Mouse (Mus musculus): ENCODE data around the gene Dnase1l3. TPM values are rescaled to one million over a fixed set of nuclear protein-coding genes. Genes with fewer than 3 reads are reported as not detected.
A peak's percentile ranks its signal among the peaks of the same experiment; 100 is the strongest.

The Dnase1l3 gene
- total RNA-seq (2021) = not detected

GRCm38 (mm10) chr14:7994271-7994767 is at the start of gene Dnase1l3:
TSS of gene Dnase1l3 (minus strand) at chr14:7994573.
- peak in 1 of 2 experiments; percentile 64 for DNase-seq (ENCODE audit: extremely low spot score in 1 of 2, low spot score in 2 of 2)
- intact Hi-C loops (cut with DNase I) = no loop called here

- intact Hi-C loops (cut with DNase I) = loop anchor here (5.0 kb wide), 2 partner anchors 35 to 75 kb away; no protein-coding TSS in a partner anchor
- DNase-seq (ENCODE audit: extremely low spot score in 1 of 2, low spot score in 2 of 2) = no peak
These were observed 48.2 kb upstream of the Dnase1l3 start for GRCm38 (mm10) chr14:8042577-8042976.

GRCm38 (mm10) chr14:8042120-8042519 is 47.7 kb upstream of the Dnase1l3 start:
- DNase-seq (ENCODE audit: extremely low spot score in 1 of 2, low spot score in 2 of 2) = no peak
- intact Hi-C loops (cut with DNase I) = loop anchor here (5.0 kb wide), 2 partner anchors 35 to 75 kb away; no protein-coding TSS in a partner anchor

- no peak for DNase-seq (ENCODE audit: extremely low spot score in 1 of 2, low spot score in 2 of 2)
- intact Hi-C loops (cut with DNase I) = loop anchor here (5.0 kb wide), 2 partner anchors 34 to 74 kb away; no protein-coding TSS in a partner anchor
These were observed 46.7 kb upstream of the Dnase1l3 start for GRCm38 (mm10) chr14:8040911-8041678.

- intact Hi-C loops (cut with DNase I) = loop anchor here (5.0 kb wide), 2 partner anchors 33 to 73 kb away; no protein-coding TSS in a partner anchor
- no peak for DNase-seq (ENCODE audit: extremely low spot score in 1 of 2, low spot score in 2 of 2)
These were observed 45.8 kb upstream of the Dnase1l3 start for GRCm38 (mm10) chr14:8040179-8040578.

GRCm38 (mm10) chr14:8038791-8039448 is 44.5 kb upstream of the Dnase1l3 start:
- DNase-seq (ENCODE audit: extremely low spot score in 1 of 2, low spot score in 2 of 2) = peak in 1 of 2 experiments; percentile 36
- intact Hi-C loops (cut with DNase I) = no loop called here

- DNase-seq (ENCODE audit: extremely low spot score in 1 of 2, low spot score in 2 of 2) = no peak
- intact Hi-C loops (cut with DNase I) = no loop called here
These were observed 43.8 kb upstream of the Dnase1l3 start for GRCm38 (mm10) chr14:8038150-8038549.

GRCm38 (mm10) chr14:8036406-8036805 is 42.0 kb upstream of the Dnase1l3 start:
- DNase-seq (ENCODE audit: extremely low spot score in 1 of 2, low spot score in 2 of 2) = no peak
- intact Hi-C loops (cut with DNase I) = no loop called here

- no peak for DNase-seq (ENCODE audit: extremely low spot score in 1 of 2, low spot score in 2 of 2)
- intact Hi-C loops (cut with DNase I) = no loop called here
These were observed 41.6 kb upstream of the Dnase1l3 start for GRCm38 (mm10) chr14:8035951-8036350.

- intact Hi-C loops (cut with DNase I) = no loop called here
- DNase-seq (ENCODE audit: extremely low spot score in 1 of 2, low spot score in 2 of 2) = no peak
These were observed 40.2 kb upstream of the Dnase1l3 start for GRCm38 (mm10) chr14:8034561-8034960.

- intact Hi-C loops (cut with DNase I) = no loop called here
- DNase-seq (ENCODE audit: extremely low spot score in 1 of 2, low spot score in 2 of 2) = no peak
These were observed 37.9 kb upstream of the Dnase1l3 start for GRCm38 (mm10) chr14:8032087-8032944.

- DNase-seq (ENCODE audit: extremely low spot score in 1 of 2, low spot score in 2 of 2) = no peak
- intact Hi-C loops (cut with DNase I) = no loop called here
These were observed 36.2 kb upstream of the Dnase1l3 start for GRCm38 (mm10) chr14:8030535-8030934.

GRCm38 (mm10) chr14:8029752-8030151 is 35.4 kb upstream of the Dnase1l3 start:
- intact Hi-C loops (cut with DNase I) = no loop called here
- DNase-seq (ENCODE audit: extremely low spot score in 1 of 2, low spot score in 2 of 2) = no peak

GRCm38 (mm10) chr14:8028086-8028485 is 33.7 kb upstream of the Dnase1l3 start:
- no peak for DNase-seq (ENCODE audit: extremely low spot score in 1 of 2, low spot score in 2 of 2)
- intact Hi-C loops (cut with DNase I) = no loop called here

GRCm38 (mm10) chr14:8026769-8027531 is 32.6 kb upstream of the Dnase1l3 start:
- intact Hi-C loops (cut with DNase I) = no loop called here
- no peak for DNase-seq (ENCODE audit: extremely low spot score in 1 of 2, low spot score in 2 of 2)

GRCm38 (mm10) chr14:8024936-8025335 is 30.6 kb upstream of the Dnase1l3 start:
- no peak for DNase-seq (ENCODE audit: extremely low spot score in 1 of 2, low spot score in 2 of 2)
- intact Hi-C loops (cut with DNase I) = no loop called here

GRCm38 (mm10) chr14:8024469-8024868 is 30.1 kb upstream of the Dnase1l3 start:
- intact Hi-C loops (cut with DNase I) = no loop called here
- no peak for DNase-seq (ENCODE audit: extremely low spot score in 1 of 2, low spot score in 2 of 2)

- intact Hi-C loops (cut with DNase I) = no loop called here
- no peak for DNase-seq (ENCODE audit: extremely low spot score in 1 of 2, low spot score in 2 of 2)
These were observed 26.2 kb upstream of the Dnase1l3 start for GRCm38 (mm10) chr14:8020546-8020945.

All from left cerebral cortex, postnatal 10 days (tissue).